Mouse (Mus musculus): Measurements from ENCODE around the gene Arrdc1. TPM values are rescaled to one million over a fixed set of nuclear protein-coding genes. Genes with fewer than 3 reads are reported as not detected.

The Arrdc1 gene
- polyA plus RNA-seq, 1 experiment from 2014 or later = 67.9 TPM

Small RNA genes lying within 50 kb of the gene (microRNA-seq; reads per million reads assigned to microRNA genes)
- gene Gm22875 (ENCODE audit: borderline number of aligned reads) = not detected

Other genes with a start within 250 kb of the Arrdc1 start
- gene Cacna1b, start 172.1 kb downstream of the Arrdc1 start, polyA plus RNA-seq (2015; fragmentation: Nextera tagmentation; extraction: Ambion mirVana) = 0.46 and 0.48 TPM in 2 replicates
- 50.4 and 53.6 TPM in 2 replicates for gene Ehmt1, start 15.6 kb downstream of the Arrdc1 start, polyA plus RNA-seq (2015; fragmentation: Nextera tagmentation; extraction: Ambion mirVana)
- 16.1 TPM in 2 replicates for gene Zmynd19, start 14.5 kb upstream of the Arrdc1 start, polyA plus RNA-seq (2015; fragmentation: Nextera tagmentation; extraction: Ambion mirVana)
- 25.1 and 27.9 TPM in 2 replicates for gene Dph7, start 27.1 kb upstream of the Arrdc1 start, polyA plus RNA-seq (2015; fragmentation: Nextera tagmentation; extraction: Ambion mirVana)
- 175 and 188 TPM in 2 replicates for gene Mrpl41, start 39.8 kb upstream of the Arrdc1 start, polyA plus RNA-seq (2015; fragmentation: Nextera tagmentation; extraction: Ambion mirVana)
- gene Pnpla7, start 40.8 kb upstream of the Arrdc1 start, polyA plus RNA-seq (2015; fragmentation: Nextera tagmentation; extraction: Ambion mirVana) = 14.1 and 19.8 TPM in 2 replicates
- gene Nsmf, start 119.1 kb upstream of the Arrdc1 start, polyA plus RNA-seq (2015; fragmentation: Nextera tagmentation; extraction: Ambion mirVana) = 14.3 and 16.5 TPM in 2 replicates
- 0.16 and 0.26 TPM in 2 replicates for gene Entpd8, start 145.1 kb upstream of the Arrdc1 start, polyA plus RNA-seq (2015; fragmentation: Nextera tagmentation; extraction: Ambion mirVana)
- gene Noxa1, start 159.9 kb upstream of the Arrdc1 start, polyA plus RNA-seq (2015; fragmentation: Nextera tagmentation; extraction: Ambion mirVana) = 0.27 and 0.39 TPM in 2 replicates
- 9.5 TPM in 2 replicates for gene Nrarp, start 245.5 kb upstream of the Arrdc1 start, polyA plus RNA-seq (2015; fragmentation: Nextera tagmentation; extraction: Ambion mirVana)